Mouse (Mus musculus) ES-E14 (cell line): ENCODE measurements around the gene Clp1. TPM values are rescaled to one million over a fixed set of nuclear protein-coding genes. Genes with fewer than 3 reads are reported as not detected.

Source experiments
- DNase-seq: peaks from one replicate; pipeline ENCODE4 v3.0.0-alpha.2; 2013; ENCODE audit warnings: low read depth, low spot score
- H3K27ac ChIP-seq: 2 replicates; pipeline ENCODE4 v1.5.1; 2012; ENCODE audit warnings: low read depth, mild to moderate bottlenecking, low read length, moderate library complexity, mixed read lengths; ENCODE audit not compliant: poor library complexity, insufficient read depth, severe bottlenecking
- H3K36me3 ChIP-seq: 2 replicates; pipeline ENCODE4 v1.6.1; 2012; ENCODE audit warnings: mild to moderate bottlenecking, low read length, moderate library complexity, mixed read lengths; ENCODE audit not compliant: control insufficient read depth, poor library complexity, insufficient read depth, severe bottlenecking
- H3K4me1 ChIP-seq, 2 experiments: fragments of 150-350 bp in 1 of 2; sonication (generic) in 1 of 2; 2 replicates each; pipeline ENCODE4 v1.6.1; 2012; ENCODE audit warnings: low read length in 2 of 2, mild to moderate bottlenecking in 1 of 2, mixed read lengths in 1 of 2; ENCODE audit not compliant: control insufficient read depth in 2 of 2, insufficient read depth in 2 of 2, poor library complexity in 1 of 2
- H3K4me3 ChIP-seq, 2 experiments: fragments of 150-350 bp in 1 of 2; sonication (generic) in 1 of 2; 2 replicates each; pipeline ENCODE4 v1.5.1; 2012; ENCODE audit warnings: low read length in 2 of 2, low read depth in 1 of 2, mild to moderate bottlenecking in 1 of 2, mixed read lengths in 1 of 2; ENCODE audit not compliant: insufficient read depth in 1 of 2, poor library complexity in 1 of 2, severe bottlenecking in 1 of 2
- H3K9ac ChIP-seq: 2 replicates; pipeline ENCODE4 v1.6.1; 2012; ENCODE audit warnings: low read depth, mild to moderate bottlenecking, low read length, mixed read lengths; ENCODE audit not compliant: poor library complexity, insufficient read depth, severe bottlenecking
- H3K9me3 ChIP-seq: fragments of 150-350 bp; sonication (generic); 2 replicates; pipeline ENCODE4 v1.6.1; 2012; ENCODE audit warnings: low read depth, mild to moderate bottlenecking, low read length; ENCODE audit not compliant: control insufficient read depth, insufficient read depth
- CHD2 ChIP-seq: IDR thresholded peaks from 2 replicates; pipeline ENCODE4 v1.6.1; 2014; ENCODE audit warnings: mild to moderate bottlenecking, low read depth, low read length, inconsistent platforms
- HCFC1 ChIP-seq: IDR thresholded peaks from 2 replicates; pipeline ENCODE4 v1.6.1; 2012; ENCODE audit warnings: low read length, inconsistent platforms, borderline replicate concordance; ENCODE audit not compliant: insufficient read depth
- MAFK ChIP-seq: IDR thresholded peaks from 2 replicates; pipeline ENCODE4 v1.6.1; 2014; ENCODE audit warnings: mild to moderate bottlenecking, low read depth, low read length, inconsistent platforms; ENCODE audit not compliant: insufficient read depth
- ZC3H11A ChIP-seq: IDR thresholded peaks from 2 replicates; pipeline ENCODE4 v1.6.1; 2012; ENCODE audit warnings: low read depth, mild to moderate bottlenecking, inconsistent platforms, low read length, borderline replicate concordance
- ZNF384 ChIP-seq: IDR thresholded peaks from 2 replicates; pipeline ENCODE4 v1.6.1; 2012; ENCODE audit warnings: low read depth, low read length, inconsistent platforms
- in situ Hi-C, 2 experiments: fragments of 600-800 bp; cut with MboI; formaldehyde crosslinking; loops; one replicate each; pipeline ENCODE4 v1.15.1; 2025; ENCODE audit warnings: low sequenced_read_pairs in 2 of 2, inconsistent platforms in 1 of 2; ENCODE audit not compliant: unreplicated experiment in 2 of 2
- total RNA-seq: library from RNA; depleted of rRNA; stranded (reverse); fragments of 300-350 nt; gene quantifications from 2 replicates; pipeline ENCODE4 v1.2.3, GENCODE M21; 2012

Clp1 gene
- total RNA-seq, 1 experiment, result 36.4 TPM

DNA sequence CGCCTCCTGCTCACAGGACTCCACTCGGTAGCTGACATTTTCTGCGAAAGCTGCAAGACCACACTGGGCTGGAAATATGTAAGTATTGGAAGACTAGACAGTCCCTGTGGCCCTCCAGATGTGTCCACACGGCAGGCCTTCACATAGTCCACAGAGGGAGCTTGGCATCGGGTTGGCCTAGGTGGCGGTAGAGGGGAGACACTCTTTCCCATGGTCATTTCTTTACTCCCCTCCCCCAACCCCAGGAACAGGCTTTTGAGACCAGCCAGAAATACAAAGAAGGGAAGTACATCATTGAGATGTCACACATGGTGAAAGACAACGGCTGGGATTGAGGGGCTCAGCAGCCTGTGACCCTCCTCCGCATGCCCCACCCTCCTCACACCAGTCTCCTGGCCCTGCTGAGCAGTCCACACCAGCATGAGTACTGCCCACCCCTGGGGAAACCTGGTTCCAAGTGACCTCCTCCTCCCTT lies 10.3 kb upstream of the Clp1 start:
- no peak for DNase-seq
- Histone ChIP-seq H3K4me1 (peaks cover 4 to 33% of the 10 kb centered on the region in 2 experiments; a peak in 3 of 4 replicates), H3K4me3 (no peak overlapping the region), H3K9ac (no peak overlapping the region), H3K27ac (no peak overlapping the region), H3K36me3 (peaks cover 13% of the 10 kb centered on the region), H3K9me3 (no peaks in the 10 kb centered on the region)
- in situ Hi-C loops, result no loop called here
- TF ChIP-seq ZC3H11A (no peak), MAFK (no peak), HCFC1 (no peak), ZNF384 (no peak), CHD2 (no peak)

GRCm38 (mm10) chr2:84736312-84737161 lies 9.4 kb upstream of the Clp1 start:
- H3K9ac ChIP-seq, result peak overlapping the region; percentile 13; the same call in 1 of the 2 replicates
- no peak overlapping the region for H3K27ac ChIP-seq
- H3K9me3 ChIP-seq, result no peaks in the 10 kb centered on the region
- in situ Hi-C loops, result no loop called here
- peak overlapping the region; percentile 4 to 33; a peak in 2 of 4 replicates for H3K4me3 ChIP-seq
- DNase-seq, result no peak
- TF ChIP-seq MAFK (no peak), ZC3H11A (no peak), ZNF384 (no peak), CHD2 (no peak), HCFC1 (no peak)
- peaks cover 8% of the 10 kb centered on the region; the same call in 1 of the 2 replicates for H3K36me3 ChIP-seq
- H3K4me1 ChIP-seq, result peaks cover 4 to 33% of the 10 kb centered on the region in 2 experiments; a peak in 3 of 4 replicates

- in situ Hi-C loops, result no loop called here
- Histone ChIP-seq H3K27ac (no peak overlapping the region), H3K4me1 (peaks cover 4 to 32% of the 10 kb centered on the region in 2 experiments; a peak in 3 of 4 replicates), H3K36me3 (peaks cover 3% of the 10 kb centered on the region; the same call in 1 of the 2 replicates), H3K9ac (no peak overlapping the region), H3K9me3 (no peaks in the 10 kb centered on the region), H3K4me3 (no peak overlapping the region)
- DNase-seq, result no peak
- TF ChIP-seq ZC3H11A (no peak), ZNF384 (no peak), CHD2 (no peak), HCFC1 (no peak), MAFK (no peak)
Measured at GRCm38 (mm10) chr2:84735346-84735920, 8.3 kb upstream of the Clp1 start.

- DNase-seq, result no peak
- Histone ChIP-seq H3K9ac (no peak overlapping the region), H3K4me1 (peaks cover 4 to 29% of the 10 kb centered on the region in 2 experiments; a peak in 3 of 4 replicates), H3K27ac (no peak overlapping the region), H3K36me3 (no peaks in the 10 kb centered on the region), H3K9me3 (no peaks in the 10 kb centered on the region), H3K4me3 (peak overlapping the region in 1 of 2 experiments; percentile 32; a peak in 1 of 4 replicates)
- in situ Hi-C loops, result no loop called here
- TF ChIP-seq ZC3H11A, result no peak
- TF ChIP-seq HCFC1, result no peak
- TF ChIP-seq MAFK, result no peak
- TF ChIP-seq CHD2, result no peak
- TF ChIP-seq ZNF384, result no peak
Measured at GRCm38 (mm10) chr2:84734919-84735318, 7.8 kb upstream of the Clp1 start.
